Mouse (Mus musculus) embryonic facial prominence, embryonic 14.5 days (tissue): ENCODE data around the gene Ces2h. TPM values are rescaled to one million over a fixed set of nuclear protein-coding genes. Genes with fewer than 3 reads are reported as not detected.

ENCODE experiments used
- ATAC-seq: fragments of 200-750 bp; cut with Nextera tagmentation; 2 replicates; pipeline ENCODE4 v1.8.0; 2017; ENCODE audit warnings: low read depth, moderate number of reproducible peaks, moderate TSS enrichment
- DNase-seq: peaks from one replicate; pipeline ENCODE4 v3.0.0-alpha.2; 2015; ENCODE audit warnings: low spot score
- H3K27ac ChIP-seq: fragments of 300-500 bp; sonication (generic); replicated peaks from 2 replicates; pipeline ENCODE4 v1.5.1; 2014; ENCODE audit warnings: low read depth, mild to moderate bottlenecking, low read length, moderate library complexity
- H3K27me3 ChIP-seq: fragments of 300-500 bp; sonication (generic); replicated peaks from 2 replicates; pipeline ENCODE4 v1.6.1; 2014; ENCODE audit warnings: low read length; ENCODE audit not compliant: control insufficient read depth, insufficient read depth
- H3K36me3 ChIP-seq: fragments of 300-500 bp; sonication (generic); 2 replicates; pipeline ENCODE4 v1.6.1; 2014; ENCODE audit warnings: low read length, mixed read lengths; ENCODE audit not compliant: control insufficient read depth, insufficient read depth
- H3K4me1 ChIP-seq: fragments of 300-500 bp; sonication (generic); 2 replicates; pipeline ENCODE4 v1.6.1; 2014; ENCODE audit warnings: antibody characterized with exemption, low read length; ENCODE audit not compliant: control insufficient read depth, insufficient read depth
- H3K4me2 ChIP-seq: fragments of 300-500 bp; sonication (generic); 2 replicates; pipeline ENCODE4 v1.6.1; 2014; ENCODE audit warnings: low read depth, mild to moderate bottlenecking, low read length, moderate library complexity, mixed read lengths
- H3K4me3 ChIP-seq: fragments of 300-500 bp; sonication (generic); 2 replicates; pipeline ENCODE4 v1.5.1; 2014; ENCODE audit warnings: low read depth, mild to moderate bottlenecking, low read length
- H3K9ac ChIP-seq: fragments of 300-500 bp; sonication (generic); 2 replicates; pipeline ENCODE4 v1.6.1; 2014; ENCODE audit warnings: low read depth, mild to moderate bottlenecking, low read length, moderate library complexity, mixed read lengths
- H3K9me3 ChIP-seq: fragments of 300-500 bp; sonication (generic); 2 replicates; pipeline ENCODE4 v1.6.1; 2016; ENCODE audit warnings: low read length; ENCODE audit not compliant: control insufficient read depth
- WGBS: fragments of 180-500 bp; shearing (Covaris S2); extraction: QIAGEN DNeasy Blood & Tissue Kit; methylation state at CpG from one replicate; pipeline ENCODE4 v1.1.7; 2014; 5-methylcytosine and 5-hydroxymethylcytosine counted together
- polyA plus RNA-seq: library from polyadenylated mRNA; unstranded; fragments of >200 nt; fragmentation: Nextera tagmentation; extraction: Ambion mirVana; gene quantifications from 2 replicates; pipeline ENCODE4 v1.2.1, GENCODE M21; 2014

Gene Ces2h
- polyA plus RNA-seq, 1 experiment from 2014 or later, result not detected

GRCm38 (mm10) chr8:105011136-105011535, 10.5 kb downstream of the Ces2h start:
- Histone ChIP-seq H3K4me3 (no peak overlapping the region), H3K4me2 (no peak overlapping the region), H3K27ac (no peak overlapping the region), H3K9me3 (peaks cover 5% of the 10 kb centered on the region; the same call in 1 of the 2 replicates), H3K27me3 (no peaks in the 10 kb centered on the region), H3K9ac (no peak overlapping the region), H3K4me1 (no peaks in the 10 kb centered on the region), H3K36me3 (no peaks in the 10 kb centered on the region)
- DNase-seq, result no peak
- 79% methylated on average over 12 of the region's 12 CpGs for WGBS
- ATAC-seq, result no peak

- no peaks in the 10 kb centered on the region for H3K27me3 ChIP-seq
- no peak overlapping the region for H3K27ac ChIP-seq
- no peaks in the 10 kb centered on the region for H3K4me1 ChIP-seq
- no peak overlapping the region for H3K4me2 ChIP-seq
- 86% methylated on average over 5 of the region's 5 CpGs for WGBS
- no peak overlapping the region for H3K4me3 ChIP-seq
- DNase-seq (no peak), ATAC-seq (no peak)
- H3K9me3 ChIP-seq, result peaks cover 5% of the 10 kb centered on the region; the same call in 1 of the 2 replicates
- no peak overlapping the region for H3K9ac ChIP-seq
- no peaks in the 10 kb centered on the region for H3K36me3 ChIP-seq
These were observed 13.7 kb downstream of the Ces2h start for GRCm38 (mm10) chr8:105014391-105014790.

- Histone ChIP-seq H3K4me1 (no peaks in the 10 kb centered on the region), H3K36me3 (no peaks in the 10 kb centered on the region), H3K27me3 (no peaks in the 10 kb centered on the region), H3K27ac (no peak overlapping the region), H3K9me3 (no peaks in the 10 kb centered on the region), H3K9ac (no peak overlapping the region), H3K4me3 (no peak overlapping the region), H3K4me2 (no peak overlapping the region)
- no peak for DNase-seq
- no peak for ATAC-seq
- WGBS, result 81% methylated on average over 1 of the region's 1 CpGs
These were observed 21.3 kb downstream of the Ces2h start for GRCm38 (mm10) chr8:105021954-105022353.

- Histone ChIP-seq H3K27ac (no peak overlapping the region), H3K4me1 (no peaks in the 10 kb centered on the region), H3K4me2 (no peak overlapping the region), H3K4me3 (no peak overlapping the region), H3K27me3 (no peaks in the 10 kb centered on the region), H3K36me3 (no peaks in the 10 kb centered on the region), H3K9ac (no peak overlapping the region), H3K9me3 (no peaks in the 10 kb centered on the region)
- DNase-seq (no peak), ATAC-seq (no peak)
- 29% methylated on average over 1 of the region's 1 CpGs for WGBS
These were observed 22.4 kb downstream of the Ces2h start for GRCm38 (mm10) chr8:105023087-105023486.

GRCm38 (mm10) chr8:105025050-105025449, 24.4 kb downstream of the Ces2h start:
- H3K9me3 ChIP-seq, result no peaks in the 10 kb centered on the region
- 64% methylated on average over 2 of the region's 2 CpGs for WGBS
- no peaks in the 10 kb centered on the region for H3K4me1 ChIP-seq
- DNase-seq (no peak), ATAC-seq (no peak)
- H3K4me2 ChIP-seq, result no peak overlapping the region
- H3K27me3 ChIP-seq, result no peaks in the 10 kb centered on the region
- H3K9ac ChIP-seq, result no peak overlapping the region
- no peak overlapping the region for H3K4me3 ChIP-seq
- H3K27ac ChIP-seq, result no peak overlapping the region
- H3K36me3 ChIP-seq, result no peaks in the 10 kb centered on the region

GRCm38 (mm10) chr8:105043510-105043909, 42.9 kb downstream of the Ces2h start:
- DNase-seq (no peak), ATAC-seq (no peak)
- Histone ChIP-seq H3K9me3 (no peaks in the 10 kb centered on the region), H3K4me2 (no peak overlapping the region), H3K36me3 (no peaks in the 10 kb centered on the region), H3K4me1 (no peaks in the 10 kb centered on the region), H3K4me3 (no peak overlapping the region), H3K9ac (no peak overlapping the region), H3K27ac (no peak overlapping the region), H3K27me3 (no peaks in the 10 kb centered on the region)
- 38% methylated on average over 1 of the region's 1 CpGs for WGBS

GRCm38 (mm10) chr8:105045824-105046401, 45.3 kb downstream of the Ces2h start:
- H3K4me2 ChIP-seq, result no peak overlapping the region
- no peaks in the 10 kb centered on the region for H3K4me1 ChIP-seq
- H3K27me3 ChIP-seq, result no peaks in the 10 kb centered on the region
- DNase-seq (no peak), ATAC-seq (no peak)
- H3K27ac ChIP-seq, result no peak overlapping the region
- H3K9me3 ChIP-seq, result no peaks in the 10 kb centered on the region
- no peak overlapping the region for H3K9ac ChIP-seq
- WGBS, result 89% methylated on average over 3 of the region's 3 CpGs
- no peak overlapping the region for H3K4me3 ChIP-seq
- no peaks in the 10 kb centered on the region for H3K36me3 ChIP-seq

GRCm38 (mm10) chr8:105048371-105048854, 47.8 kb downstream of the Ces2h start, which contains the start of gene Ces3a:
Gene Ces3a (plus strand): TSS chr8:105048601.
- H3K27me3 ChIP-seq, result no peaks in the 10 kb centered on the region
- H3K4me3 ChIP-seq, result no peak within 1 kb of the TSS
- no peak within 1 kb of the TSS for H3K27ac ChIP-seq
- WGBS, result 70% methylated on average over 3 of the region's 3 CpGs
- H3K36me3 ChIP-seq, result no peaks in the 10 kb centered on the region
- ATAC-seq, result no peak
- H3K9me3 ChIP-seq, result no peaks in the 10 kb centered on the region
- H3K4me1 ChIP-seq, result no peaks in the 10 kb centered on the region
- H3K9ac ChIP-seq, result no peak within 1 kb of the TSS
- no peak within 1 kb of the TSS for H3K4me2 ChIP-seq
- DNase-seq, result no peak

- WGBS, result 83% methylated on average over 4 of the region's 4 CpGs
- Histone ChIP-seq H3K36me3 (no peaks in the 10 kb centered on the region), H3K27me3 (no peaks in the 10 kb centered on the region), H3K4me3 (no peak overlapping the region), H3K9ac (no peak overlapping the region), H3K4me1 (no peaks in the 10 kb centered on the region), H3K9me3 (no peaks in the 10 kb centered on the region), H3K4me2 (no peak overlapping the region), H3K27ac (no peak overlapping the region)
- no peak for ATAC-seq
- DNase-seq, result no peak
These were observed 55.6 kb downstream of the Ces2h start for GRCm38 (mm10) chr8:105056211-105056610.
